Mouse (Mus musculus): ENCODE results near the gene Ssr4.

The Ssr4 gene

DNA sequence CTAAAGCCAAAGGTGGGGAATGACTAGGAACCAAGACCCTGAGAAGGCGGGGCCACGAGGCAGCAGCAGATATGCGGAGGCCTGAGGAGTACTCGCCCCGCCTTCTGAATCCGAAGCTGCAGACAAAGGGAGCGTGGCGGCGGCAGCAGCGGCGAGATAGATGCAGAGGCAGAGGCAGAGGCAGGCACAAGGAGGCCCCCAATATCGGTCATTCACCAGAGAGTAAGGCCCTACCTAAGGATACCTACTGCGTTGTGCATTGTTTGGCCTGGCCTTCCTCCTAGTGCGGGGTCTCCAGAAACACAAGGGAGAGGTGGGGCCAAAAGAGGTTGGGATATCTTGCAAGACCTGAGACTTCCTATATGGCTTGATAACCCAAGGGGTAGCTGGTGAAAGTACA, 28.2 kb downstream of the Ssr4 start:
- DNase-seq: peak in 1 of 2 experiments; percentile 13

DNA sequence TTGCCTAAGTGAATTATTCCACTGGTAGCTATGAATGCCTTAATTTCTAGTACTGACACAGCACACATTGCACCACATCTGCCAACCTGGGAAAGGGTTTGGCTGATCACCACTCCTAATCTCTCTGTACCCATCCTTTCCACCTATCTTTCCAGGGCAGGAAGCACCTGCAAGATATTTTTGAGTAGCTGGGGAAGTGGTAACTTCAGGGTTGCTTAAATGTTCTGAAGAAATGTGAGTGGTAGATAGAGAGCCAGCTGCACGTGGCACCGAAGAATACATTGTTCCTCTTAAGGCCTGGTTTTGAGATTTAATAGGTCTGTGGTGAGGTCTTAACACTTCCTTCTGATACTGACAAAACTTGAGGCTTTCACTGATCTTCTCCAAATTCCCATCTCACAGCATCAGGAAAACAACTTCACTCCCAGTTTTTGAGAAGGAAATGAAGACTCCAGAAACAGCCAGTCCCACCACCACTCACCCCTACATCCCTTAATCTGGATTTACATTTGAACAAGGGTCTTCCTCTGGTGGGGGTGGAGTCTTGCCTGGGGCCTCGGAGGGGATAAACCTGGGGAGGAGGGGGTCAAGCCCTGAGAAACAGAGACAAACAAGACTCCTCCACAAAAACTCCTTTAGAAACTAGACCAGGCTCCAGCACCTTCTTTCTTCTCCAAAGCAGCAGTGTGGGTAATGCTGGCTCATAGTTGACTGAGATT, 29.9 kb downstream of the Ssr4 start:
- no peak for DNase-seq

DNA sequence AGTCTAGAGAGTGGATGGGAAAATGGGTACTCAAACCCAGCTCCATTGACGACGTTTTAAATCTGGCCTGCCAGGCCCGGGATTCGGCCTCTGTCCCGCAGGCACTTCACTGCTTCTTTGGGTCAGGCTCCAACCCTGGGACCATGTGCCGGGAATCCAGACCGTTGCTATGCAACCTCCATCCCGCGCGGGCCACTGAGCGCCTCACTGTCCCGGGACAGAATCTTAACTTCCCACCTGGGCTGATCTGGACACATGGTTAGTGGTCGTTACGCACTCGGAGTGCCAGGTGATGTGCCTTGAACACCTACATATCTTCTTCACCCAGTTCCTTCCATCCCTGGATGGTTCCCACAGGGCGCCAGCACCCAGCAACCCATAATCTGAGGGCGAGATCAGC, 36.9 kb downstream of the Ssr4 start:
- DNase-seq: no peak

DNA sequence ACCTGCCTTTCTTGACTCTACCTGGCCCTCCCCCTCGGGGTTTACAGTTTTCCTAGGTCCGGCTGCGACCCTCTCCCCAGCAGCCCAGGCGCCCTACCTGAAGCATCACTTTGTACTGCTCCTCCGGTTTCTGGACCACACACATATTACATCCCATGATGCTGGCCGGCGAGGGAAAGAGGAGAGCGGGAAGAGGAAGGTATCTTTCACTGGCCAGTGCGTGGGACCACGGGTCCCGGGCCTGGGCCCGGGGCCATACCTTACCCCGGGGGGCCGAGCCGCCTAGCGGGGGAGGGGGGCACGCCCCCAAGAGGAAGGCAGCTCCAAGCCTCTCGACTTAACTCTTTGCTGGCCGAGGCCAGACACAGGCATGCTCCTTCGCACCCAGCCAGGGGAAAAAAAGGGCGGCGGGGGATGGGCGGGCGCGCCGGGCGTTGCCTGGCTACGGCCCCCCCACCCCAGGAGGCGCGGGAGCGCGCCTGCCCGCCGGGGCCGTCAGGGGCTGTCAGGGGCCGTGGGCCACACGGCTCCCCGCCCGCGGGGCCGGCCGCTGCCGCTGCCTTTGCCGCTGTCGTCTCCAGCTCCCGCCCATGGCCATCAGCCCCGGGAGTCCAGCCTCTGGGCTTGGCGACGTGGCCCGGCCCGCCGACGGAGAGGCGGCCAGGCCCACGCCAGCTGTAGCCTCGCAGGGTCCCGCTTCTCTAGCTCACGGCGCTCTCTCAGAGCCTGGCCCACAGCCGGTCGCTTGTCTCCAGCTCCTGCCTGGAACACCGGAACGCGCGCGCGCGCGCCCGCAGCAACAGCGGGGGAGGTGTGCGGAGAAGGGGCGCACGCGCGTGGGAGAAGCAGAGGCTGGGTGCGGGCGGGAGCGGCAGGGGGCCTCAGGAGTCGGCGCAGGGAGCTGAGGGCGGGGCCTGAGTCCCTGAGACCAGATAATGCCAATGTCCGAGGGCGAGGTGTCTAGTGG, 37.6 kb downstream of the Ssr4 start, which contains the start of gene Pdzd4:
Gene Pdzd4, minus strand, starts transcription at position 785 of the 967 bp plus-strand sequence.
- peak; percentile 61 to 77 for DNase-seq

DNA sequence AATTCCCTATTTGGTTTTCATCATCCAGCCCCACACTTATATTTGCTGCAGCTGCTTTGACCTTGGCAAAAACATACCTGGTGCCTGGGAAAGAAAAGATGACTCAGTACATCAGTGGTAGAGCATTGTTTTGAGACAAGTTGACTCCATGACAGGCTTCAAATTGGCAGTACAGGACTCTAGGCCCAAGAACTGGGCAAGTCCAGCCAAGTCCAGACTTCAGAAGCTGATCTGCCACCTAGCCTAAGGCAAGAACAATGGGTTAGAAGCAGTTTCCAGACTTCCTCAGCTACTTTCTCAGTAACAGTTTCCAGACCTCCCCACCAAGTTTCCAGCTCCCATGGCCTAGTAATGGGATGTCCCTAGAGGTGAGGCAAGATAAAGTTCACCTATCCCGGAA, 48.9 kb downstream of the Ssr4 start:
- no peak for DNase-seq

DNA sequence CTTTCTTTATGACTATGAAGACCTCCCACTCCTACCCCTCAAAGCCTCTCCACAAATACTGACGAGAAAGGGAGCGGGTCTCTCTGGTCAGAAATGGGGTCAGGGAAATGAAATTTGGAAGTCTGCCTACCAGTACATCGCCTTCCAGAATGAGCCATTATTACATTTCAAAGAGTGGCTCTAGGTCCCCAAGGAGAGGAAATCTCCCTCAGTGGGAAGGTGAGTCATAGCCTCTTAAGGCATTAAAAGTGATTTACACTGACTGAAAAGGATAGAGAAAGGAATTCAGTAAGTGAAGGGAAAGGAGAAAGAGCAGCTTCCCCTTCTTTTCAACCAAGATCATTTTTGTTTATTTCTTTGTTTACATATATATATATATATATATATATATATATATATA, 49.9 kb downstream of the Ssr4 start:
- DNase-seq: no peak
